Mouse (Mus musculus): ENCODE results near the gene Zfp423.
"Not testable (repeated sequence)": the region's sequence is repeated elsewhere in the genome, so short reads cannot be mapped to it uniquely, and the experiment has no call there.

Gene Zfp423

GRCm38 (mm10) chr8:87904108-87904507 is 55.3 kb downstream of the Zfp423 start:
- no peak for DNase-seq (ENCODE audit: low spot score)

GRCm38 (mm10) chr8:87895203-87896041 is 64.0 kb downstream of the Zfp423 start:
- no peak for DNase-seq (ENCODE audit: low spot score)

GRCm38 (mm10) chr8:87894287-87894686 is 65.1 kb downstream of the Zfp423 start:
- DNase-seq (ENCODE audit: low spot score) = peak; percentile 29

GRCm38 (mm10) chr8:87893547-87893946 is 65.8 kb downstream of the Zfp423 start:
- DNase-seq (ENCODE audit: low spot score) = peak; percentile 72

- DNase-seq (ENCODE audit: low spot score) = no peak
These were observed 66.5 kb downstream of the Zfp423 start for GRCm38 (mm10) chr8:87892891-87893290.

GRCm38 (mm10) chr8:87891884-87892283 is 67.5 kb downstream of the Zfp423 start:
- no peak for DNase-seq (ENCODE audit: low spot score)

- no peak for DNase-seq (ENCODE audit: low spot score)
These were observed 71.4 kb downstream of the Zfp423 start for GRCm38 (mm10) chr8:87887956-87888355.

- DNase-seq (ENCODE audit: low spot score) = no peak
These were observed 78.3 kb downstream of the Zfp423 start for GRCm38 (mm10) chr8:87881088-87881487.

- DNase-seq (ENCODE audit: low spot score) = no peak
These were observed 83.5 kb downstream of the Zfp423 start for GRCm38 (mm10) chr8:87875852-87876251.

GRCm38 (mm10) chr8:87875452-87875851 is 83.9 kb downstream of the Zfp423 start:
- DNase-seq (ENCODE audit: low spot score) = no peak

- no peak for DNase-seq (ENCODE audit: low spot score)
These were observed 86.3 kb downstream of the Zfp423 start for GRCm38 (mm10) chr8:87872987-87873550.

GRCm38 (mm10) chr8:87872356-87872930 is 87.0 kb downstream of the Zfp423 start:
- DNase-seq (ENCODE audit: low spot score) = no peak

GRCm38 (mm10) chr8:87866586-87866985 is 92.8 kb downstream of the Zfp423 start:
- no peak for DNase-seq (ENCODE audit: low spot score)

GRCm38 (mm10) chr8:87864236-87864635 is 95.2 kb downstream of the Zfp423 start:
- no peak for DNase-seq (ENCODE audit: low spot score)

GRCm38 (mm10) chr8:87863128-87863527 is 96.3 kb downstream of the Zfp423 start:
- no peak for DNase-seq (ENCODE audit: low spot score)

- DNase-seq (ENCODE audit: low spot score) = no peak
These were observed 97.7 kb downstream of the Zfp423 start for GRCm38 (mm10) chr8:87861718-87862117.

GRCm38 (mm10) chr8:87860905-87861304 is 98.5 kb downstream of the Zfp423 start:
- no peak for DNase-seq (ENCODE audit: low spot score)

GRCm38 (mm10) chr8:87851871-87852270 is 107.5 kb downstream of the Zfp423 start:
- no peak for DNase-seq (ENCODE audit: low spot score)

- no peak for DNase-seq (ENCODE audit: low spot score)
These were observed 108.0 kb downstream of the Zfp423 start for GRCm38 (mm10) chr8:87851380-87851779.

GRCm38 (mm10) chr8:87848836-87849235 is 110.6 kb downstream of the Zfp423 start:
- DNase-seq (ENCODE audit: low spot score) = no peak

- DNase-seq (ENCODE audit: low spot score) = peak; percentile 22
These were observed 111.6 kb downstream of the Zfp423 start for GRCm38 (mm10) chr8:87847796-87848195.

- not testable (repeated sequence) for DNase-seq (ENCODE audit: low spot score)
These were observed 117.3 kb downstream of the Zfp423 start for GRCm38 (mm10) chr8:87842096-87842495.

GRCm38 (mm10) chr8:87837266-87837665 is 122.1 kb downstream of the Zfp423 start:
- DNase-seq (ENCODE audit: low spot score) = no peak

Measured in testis, postnatal 14 days (tissue).